Mouse (Mus musculus): ENCODE data around the gene Ankrd65. TPM values are rescaled to one million over a fixed set of nuclear protein-coding genes. Genes with fewer than 3 reads are reported as not detected.

The Ankrd65 gene
- polyA plus RNA-seq, 1 experiment from 2014 or later, result not detected

- WGBS, result under 1% methylated on average over 16 of the region's 16 CpGs
- Histone ChIP-seq H3K4me2 (ENCODE audit: low read depth, low read length) (peak within 1 kb of the TSS; percentile 86), H3K4me3 (ENCODE audit: low read depth, low read length) (peak within 1 kb of the TSS; percentile 48), H3K4me1 (ENCODE audit: control insufficient read depth, insufficient read depth, low read length) (peaks cover 6% of the 10 kb centered on the region), H3K27me3 (ENCODE audit: control insufficient read depth, insufficient read depth, low read length) (no peaks in the 10 kb centered on the region), H3K9me3 (replicated peaks; ENCODE audit: control insufficient read depth, low read length) (no peaks in the 10 kb centered on the region), H3K36me3 (replicated peaks; ENCODE audit: control insufficient read depth, insufficient read depth, low read depth, low read length) (no peaks in the 10 kb centered on the region), H3K27ac (replicated peaks; ENCODE audit: low read depth, low read length) (peak within 1 kb of the TSS; percentile 53; the same call in 1 of the 2 replicates), H3K9ac (replicated peaks; ENCODE audit: low read length) (peak within 1 kb of the TSS; percentile 59)
- DNase-seq (ENCODE audit: low spot score) (peak; percentile 83), ATAC-seq (replicated peaks; ENCODE audit: insufficient number of reproducible peaks, low FRiP score, low TSS enrichment, low read depth) (peak; percentile 85)
Measured at GRCm38 (mm10) chr4:155839483-155839910, 49.3 kb downstream of the Ankrd65 start, which contains the start of gene Mxra8. TSS of gene Mxra8 (plus strand) at chr4:155839680.

DNA sequence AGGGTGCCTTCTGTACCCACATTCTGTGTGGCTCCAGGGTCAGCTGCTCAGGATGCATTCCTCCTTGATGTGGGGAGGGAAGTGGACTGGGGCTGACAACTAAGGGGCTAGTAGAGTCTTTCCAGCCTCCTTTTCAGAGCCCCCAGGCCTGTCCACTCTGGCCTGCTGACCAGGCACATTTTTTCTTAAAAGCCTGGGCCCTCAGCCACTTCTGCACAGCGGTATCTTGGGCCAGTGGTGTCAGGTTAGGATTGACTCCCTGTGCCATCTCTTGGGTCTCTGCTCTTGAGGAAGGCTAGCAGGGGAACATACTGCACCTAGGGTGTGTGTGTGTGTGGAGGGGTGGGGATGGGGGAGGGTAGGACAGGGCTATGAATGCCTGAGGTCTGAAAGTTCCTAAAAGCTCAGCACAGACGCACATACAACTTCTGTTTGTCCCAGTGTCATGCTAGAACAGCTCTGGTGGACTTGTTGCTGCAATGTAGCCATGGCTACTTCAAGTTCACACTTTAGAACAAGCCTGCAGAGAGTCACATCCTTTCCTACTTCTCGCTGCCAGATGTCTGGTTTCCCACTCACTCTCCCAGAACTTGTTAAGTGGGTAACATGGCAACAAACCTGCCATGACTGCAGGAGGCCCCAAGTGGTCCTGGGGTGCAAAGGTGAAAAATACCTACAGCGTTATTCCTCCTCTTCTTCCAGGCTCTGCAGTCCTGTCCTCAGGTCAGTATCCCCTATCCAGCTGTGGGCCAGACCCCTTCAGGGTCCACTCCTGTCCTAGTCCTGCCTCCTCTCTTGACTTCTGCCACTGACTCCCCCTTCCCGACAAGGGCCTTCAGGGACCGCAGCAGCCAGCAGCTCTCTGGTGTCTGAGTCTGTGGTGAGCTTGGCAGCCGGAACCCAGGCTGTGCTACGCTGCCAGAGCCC lies 50.1 kb downstream of the Ankrd65 start:
- Histone ChIP-seq H3K9ac (replicated peaks; ENCODE audit: low read length) (peak overlapping the region; percentile 59), H3K4me2 (ENCODE audit: low read depth, low read length) (peak overlapping the region; percentile 86), H3K4me3 (ENCODE audit: low read depth, low read length) (peak overlapping the region; percentile 48), H3K4me1 (ENCODE audit: control insufficient read depth, insufficient read depth, low read length) (peaks cover 6% of the 10 kb centered on the region), H3K27me3 (ENCODE audit: control insufficient read depth, insufficient read depth, low read length) (no peaks in the 10 kb centered on the region), H3K36me3 (replicated peaks; ENCODE audit: control insufficient read depth, insufficient read depth, low read depth, low read length) (no peaks in the 10 kb centered on the region), H3K9me3 (replicated peaks; ENCODE audit: control insufficient read depth, low read length) (no peaks in the 10 kb centered on the region), H3K27ac (replicated peaks; ENCODE audit: low read depth, low read length) (no peak overlapping the region)
- ATAC-seq (replicated peaks; ENCODE audit: insufficient number of reproducible peaks, low FRiP score, low TSS enrichment, low read depth) (peak; percentile 32; the same call in 1 of the 2 replicates), DNase-seq (ENCODE audit: low spot score) (no peak)
- WGBS, result 7% methylated on average over 8 of the region's 8 CpGs

GRCm38 (mm10) chr4:155841003-155841454 lies 50.8 kb downstream of the Ankrd65 start:
- H3K27ac ChIP-seq (replicated peaks; ENCODE audit: low read depth, low read length), result no peak overlapping the region
- peaks cover 6% of the 10 kb centered on the region for H3K4me1 ChIP-seq (ENCODE audit: control insufficient read depth, insufficient read depth, low read length)
- peak overlapping the region; percentile 59 for H3K9ac ChIP-seq (replicated peaks; ENCODE audit: low read length)
- no peaks in the 10 kb centered on the region for H3K9me3 ChIP-seq (replicated peaks; ENCODE audit: control insufficient read depth, low read length)
- H3K4me2 ChIP-seq (ENCODE audit: low read depth, low read length), result peak overlapping the region; percentile 86
- no peaks in the 10 kb centered on the region for H3K27me3 ChIP-seq (ENCODE audit: control insufficient read depth, insufficient read depth, low read length)
- peak; percentile 68 for DNase-seq (ENCODE audit: low spot score)
- WGBS, result 1% methylated on average over 32 of the region's 32 CpGs
- H3K4me3 ChIP-seq (ENCODE audit: low read depth, low read length), result peak overlapping the region; percentile 48
- peak; percentile 57; the same call in 1 of the 2 replicates for ATAC-seq (replicated peaks; ENCODE audit: insufficient number of reproducible peaks, low FRiP score, low TSS enrichment, low read depth)
- H3K36me3 ChIP-seq (replicated peaks; ENCODE audit: control insufficient read depth, insufficient read depth, low read depth, low read length), result no peaks in the 10 kb centered on the region

GRCm38 (mm10) chr4:155841651-155842270 lies 51.5 kb downstream of the Ankrd65 start:
- Histone ChIP-seq H3K27ac (replicated peaks; ENCODE audit: low read depth, low read length) (no peak overlapping the region), H3K4me1 (ENCODE audit: control insufficient read depth, insufficient read depth, low read length) (peaks cover 6% of the 10 kb centered on the region), H3K4me3 (ENCODE audit: low read depth, low read length) (peak overlapping the region; percentile 48; the same call in 1 of the 2 replicates), H3K36me3 (replicated peaks; ENCODE audit: control insufficient read depth, insufficient read depth, low read depth, low read length) (no peaks in the 10 kb centered on the region), H3K27me3 (ENCODE audit: control insufficient read depth, insufficient read depth, low read length) (no peaks in the 10 kb centered on the region), H3K9ac (replicated peaks; ENCODE audit: low read length) (no peak overlapping the region), H3K9me3 (replicated peaks; ENCODE audit: control insufficient read depth, low read length) (no peaks in the 10 kb centered on the region), H3K4me2 (ENCODE audit: low read depth, low read length) (peak overlapping the region; percentile 86)
- ATAC-seq (replicated peaks; ENCODE audit: insufficient number of reproducible peaks, low FRiP score, low TSS enrichment, low read depth), result no peak
- 41% methylated on average over 38 of the region's 38 CpGs for WGBS
- no peak for DNase-seq (ENCODE audit: low spot score)

GRCm38 (mm10) chr4:155843231-155843630 lies 53.0 kb downstream of the Ankrd65 start:
- Histone ChIP-seq H3K4me1 (ENCODE audit: control insufficient read depth, insufficient read depth, low read length) (peaks cover 6% of the 10 kb centered on the region), H3K9ac (replicated peaks; ENCODE audit: low read length) (no peak overlapping the region), H3K4me2 (ENCODE audit: low read depth, low read length) (no peak overlapping the region), H3K36me3 (replicated peaks; ENCODE audit: control insufficient read depth, insufficient read depth, low read depth, low read length) (no peaks in the 10 kb centered on the region), H3K27me3 (ENCODE audit: control insufficient read depth, insufficient read depth, low read length) (no peaks in the 10 kb centered on the region), H3K27ac (replicated peaks; ENCODE audit: low read depth, low read length) (no peak overlapping the region), H3K4me3 (ENCODE audit: low read depth, low read length) (no peak overlapping the region), H3K9me3 (replicated peaks; ENCODE audit: control insufficient read depth, low read length) (no peaks in the 10 kb centered on the region)
- 90% methylated on average over 5 of the region's 5 CpGs for WGBS
- no peak for ATAC-seq (replicated peaks; ENCODE audit: insufficient number of reproducible peaks, low FRiP score, low TSS enrichment, low read depth)
- no peak for DNase-seq (ENCODE audit: low spot score)

DNA sequence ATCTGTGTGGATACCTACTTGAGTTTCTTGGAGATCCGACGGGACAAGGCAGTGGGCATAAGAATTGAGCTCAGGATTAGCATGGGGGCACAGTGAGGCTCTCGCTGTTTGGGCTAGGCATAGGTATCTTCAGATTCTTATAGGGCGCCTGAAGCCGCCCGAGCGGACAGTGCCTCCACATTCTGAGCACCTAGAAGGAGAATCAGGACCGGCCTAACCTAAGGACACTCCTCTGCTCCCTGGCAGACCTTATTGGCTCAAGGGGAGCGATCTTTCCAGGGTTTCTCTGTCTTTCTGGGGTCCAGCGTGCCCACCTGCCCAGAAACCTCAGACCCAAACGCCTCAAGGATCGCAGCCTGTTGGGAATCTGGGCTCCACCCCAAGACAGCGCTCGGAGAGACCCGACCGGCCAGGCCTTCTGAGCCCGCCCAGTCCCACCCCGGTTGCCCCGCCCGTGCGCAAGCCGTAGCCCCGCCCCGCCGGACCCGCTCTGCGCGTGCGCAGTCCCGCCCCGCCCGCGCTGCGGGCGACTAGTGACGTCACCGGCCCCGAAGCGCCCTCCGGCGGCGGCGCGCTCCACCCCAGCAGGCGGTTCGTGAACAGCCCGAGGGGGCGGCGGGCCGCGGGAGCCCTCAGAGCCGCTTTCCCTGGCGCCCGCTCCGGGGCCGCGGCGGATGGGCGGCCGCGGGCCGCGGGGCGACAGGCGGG lies 56.8 kb downstream of the Ankrd65 start, which contains the start of gene Dvl1:
Dvl1 (plus strand) TSS at position 532 of the 708 bp plus-strand sequence.
- WGBS, result 2% methylated on average over 53 of the region's 65 CpGs
- Histone ChIP-seq H3K27ac (replicated peaks; ENCODE audit: low read depth, low read length) (no peak within 1 kb of the TSS; the same call in 1 of the 2 replicates), H3K4me3 (ENCODE audit: low read depth, low read length) (peak within 1 kb of the TSS; percentile 79), H3K4me1 (ENCODE audit: control insufficient read depth, insufficient read depth, low read length) (no peaks in the 10 kb centered on the region; the same call in 1 of the 2 replicates), H3K36me3 (replicated peaks; ENCODE audit: control insufficient read depth, insufficient read depth, low read depth, low read length) (no peaks in the 10 kb centered on the region), H3K27me3 (ENCODE audit: control insufficient read depth, insufficient read depth, low read length) (no peaks in the 10 kb centered on the region), H3K4me2 (ENCODE audit: low read depth, low read length) (peak within 1 kb of the TSS; percentile 90), H3K9me3 (replicated peaks; ENCODE audit: control insufficient read depth, low read length) (no peaks in the 10 kb centered on the region), H3K9ac (replicated peaks; ENCODE audit: low read length) (peak within 1 kb of the TSS; percentile 82)
- DNase-seq (ENCODE audit: low spot score), result peak; percentile 93
- ATAC-seq (replicated peaks; ENCODE audit: insufficient number of reproducible peaks, low FRiP score, low TSS enrichment, low read depth), result peak; percentile 82

- Histone ChIP-seq H3K9ac (replicated peaks; ENCODE audit: low read length) (peak overlapping the region; percentile 82), H3K27me3 (ENCODE audit: control insufficient read depth, insufficient read depth, low read length) (no peaks in the 10 kb centered on the region), H3K27ac (replicated peaks; ENCODE audit: low read depth, low read length) (no peak overlapping the region; the same call in 1 of the 2 replicates), H3K9me3 (replicated peaks; ENCODE audit: control insufficient read depth, low read length) (no peaks in the 10 kb centered on the region), H3K4me2 (ENCODE audit: low read depth, low read length) (peak overlapping the region; percentile 90), H3K36me3 (replicated peaks; ENCODE audit: control insufficient read depth, insufficient read depth, low read depth, low read length) (no peaks in the 10 kb centered on the region), H3K4me3 (ENCODE audit: low read depth, low read length) (peak overlapping the region; percentile 79), H3K4me1 (ENCODE audit: control insufficient read depth, insufficient read depth, low read length) (no peaks in the 10 kb centered on the region; the same call in 1 of the 2 replicates)
- DNase-seq (ENCODE audit: low spot score), result peak; percentile 40
- ATAC-seq (replicated peaks; ENCODE audit: insufficient number of reproducible peaks, low FRiP score, low TSS enrichment, low read depth), result peak; percentile 39
- 2% methylated on average over 58 of the region's 69 CpGs for WGBS
Measured at GRCm38 (mm10) chr4:155847591-155848352, 57.5 kb downstream of the Ankrd65 start.

Data from embryonic facial prominence, embryonic 11.5 days (tissue).